Mouse (Mus musculus): ENCODE measurements at regions not wholly inside any gene's neighbourhood (a gene's known extent, or its start where the extent isn't known, plus 50 kb on each side); places are given as distances from the start of the nearest gene placed in this dataset.
A peak's percentile ranks its signal among the peaks of the same experiment; 100 is the strongest.

- DNase-seq, result no peak
Measured at GRCm38 (mm10) chr9:87649015-87649978, 81.8 kb downstream of the Tbx18 start.

GRCm38 (mm10) chr9:87648317-87648716 is 82.7 kb downstream of the Tbx18 start:
- no peak for DNase-seq

GRCm38 (mm10) chr9:87645032-87645431 is 86.0 kb downstream of the Tbx18 start:
- DNase-seq, result no peak

- DNase-seq, result peak; percentile 4 to 14
Measured at GRCm38 (mm10) chr9:87633863-87634630, 97.0 kb downstream of the Tbx18 start.

GRCm38 (mm10) chr9:87626432-87626831 is 104.6 kb downstream of the Tbx18 start:
- DNase-seq, result no peak

- no peak for DNase-seq
Measured at GRCm38 (mm10) chr9:87618238-87618673, 112.8 kb downstream of the Tbx18 start.

- no peak for DNase-seq
Measured at GRCm38 (mm10) chr9:87607878-87608631, 123.0 kb downstream of the Tbx18 start.

GRCm38 (mm10) chr9:87575591-87575990 is 155.5 kb downstream of the Tbx18 start:
- no peak for DNase-seq

- DNase-seq, result no peak
Measured at GRCm38 (mm10) chr9:87574250-87574864, 156.7 kb downstream of the Tbx18 start.

- no peak for DNase-seq
Measured at GRCm38 (mm10) chr9:87563244-87563643, 167.8 kb downstream of the Tbx18 start.

GRCm38 (mm10) chr9:87562796-87563195 is 168.3 kb downstream of the Tbx18 start:
- no peak for DNase-seq

- no peak for DNase-seq
Measured at GRCm38 (mm10) chr9:87557841-87558240, 173.2 kb downstream of the Tbx18 start.

- DNase-seq, result no peak
Measured at GRCm38 (mm10) chr9:87556953-87557394, 174.1 kb downstream of the Tbx18 start.

GRCm38 (mm10) chr9:87556552-87556951 is 174.5 kb downstream of the Tbx18 start:
- DNase-seq, result no peak

GRCm38 (mm10) chr9:87533182-87533581 is 197.9 kb downstream of the Tbx18 start:
- no peak for DNase-seq

- DNase-seq, result no peak
Measured at GRCm38 (mm10) chr9:87529908-87530307, 201.2 kb downstream of the Tbx18 start.

- no peak for DNase-seq
Measured at GRCm38 (mm10) chr9:87524890-87525684, 206.0 kb downstream of the Tbx18 start.

- no peak for DNase-seq
Measured at GRCm38 (mm10) chr9:87510683-87511082, 220.4 kb downstream of the Tbx18 start.

GRCm38 (mm10) chr9:87504673-87505385 is 226.2 kb downstream of the Tbx18 start:
- no peak for DNase-seq

GRCm38 (mm10) chr9:87464141-87464540 is 208.8 kb upstream of the Cep162 start:
- no peak for DNase-seq
